Mouse (Mus musculus): Measurements from ENCODE around the gene Gm3285.

- TF ChIP-seq CTCF (IDR thresholded peaks at IDR 0.05) = no peak
- TF ChIP-seq EP300 (IDR thresholded peaks at IDR 0.05) = peak; percentile 49; the same call in 1 of the 2 replicates
Measured at GRCm38 (mm10) chr10:77869651-77870050, 7.9 kb downstream of the Gm3285 start.

Measured in lung, postnatal 0 days (tissue).